Comparison of ENCODE assay signal across 29 mouse cellular contexts in genomic region chr19:49487303-49487702, GRCm38 (mm10).
"Had no signal": no experiment of that assay in that cellular context is flagged by ENCODE, and none has a peak within 500 bp of the region (broad histone marks: within the 10 kb centered on the region; RNA-seq: fewer than 3 reads in every experiment).

No protein-coding gene starts in this region.

- H3K4me3 ChIP-seq: embryonic facial prominence, embryonic 10.5 days; embryonic facial prominence, embryonic 12.5 days; embryonic facial prominence, embryonic 13.5 days; embryonic facial prominence, embryonic 15.5 days; erythroblast, embryonic 14.5 days; forebrain, embryonic 10.5 days; forebrain, embryonic 12.5 days; forebrain, embryonic 13.5 days; forebrain, embryonic 15.5 days; gastrocnemius, adult 2 months; heart, adult 2 months had no signal

- H3K27ac ChIP-seq: embryonic facial prominence, embryonic 10.5 days; embryonic facial prominence, embryonic 12.5 days; embryonic facial prominence, embryonic 13.5 days; embryonic facial prominence, embryonic 15.5 days; forebrain, embryonic 10.5 days; forebrain, embryonic 12.5 days; forebrain, embryonic 13.5 days; forebrain, embryonic 15.5 days; gastrocnemius, adult 2 months; heart, adult 2 months had no signal

- H3K27me3 ChIP-seq: embryonic facial prominence, embryonic 12.5 days; embryonic facial prominence, embryonic 13.5 days; embryonic facial prominence, embryonic 15.5 days; forebrain, embryonic 12.5 days; forebrain, embryonic 13.5 days; forebrain, embryonic 15.5 days had no signal

- H3K36me3 ChIP-seq: embryonic facial prominence, embryonic 10.5 days; embryonic facial prominence, embryonic 12.5 days; embryonic facial prominence, embryonic 13.5 days; embryonic facial prominence, embryonic 15.5 days; forebrain, embryonic 10.5 days; forebrain, embryonic 12.5 days; forebrain, embryonic 15.5 days had no signal

- ATAC-seq: forebrain, embryonic 13.5 days; forebrain, embryonic 14.5 days; forebrain, embryonic 15.5 days; forebrain, embryonic 16.5 days; forebrain, postnatal 0 days had no signal

- DNase-seq: cerebellum, adult 2 months; cerebellum, adult 8-10 months; cerebellum, adult 9-10 months; cerebellum, adult 9-11 months; cerebellum, postnatal 10 days; cerebellum, postnatal 14 days; cerebellum, postnatal 25 days; cerebellum, postnatal 36 days; embryo, embryonic 11 days; forebrain, postnatal 0 days; gastrocnemius, adult 2 months; gastrocnemius, postnatal 10 days; gastrocnemius, postnatal 14 days; gastrocnemius, postnatal 25 days; gastrocnemius, postnatal 36 days; heart, adult 11 months; heart, adult 18-20 months; heart, adult 2 months had no signal

- H3K4me1 ChIP-seq: embryonic facial prominence, embryonic 10.5 days; embryonic facial prominence, embryonic 12.5 days; embryonic facial prominence, embryonic 13.5 days; embryonic facial prominence, embryonic 15.5 days; forebrain, embryonic 10.5 days; forebrain, embryonic 12.5 days; forebrain, embryonic 13.5 days; forebrain, embryonic 15.5 days had no signal

- H3K9ac ChIP-seq: embryonic facial prominence, embryonic 12.5 days; embryonic facial prominence, embryonic 13.5 days; embryonic facial prominence, embryonic 15.5 days; forebrain, embryonic 12.5 days; forebrain, embryonic 13.5 days; forebrain, embryonic 15.5 days; forebrain, postnatal 0 days had no signal

- H3K4me2 ChIP-seq: embryonic facial prominence, embryonic 12.5 days; embryonic facial prominence, embryonic 13.5 days; embryonic facial prominence, embryonic 15.5 days; forebrain, embryonic 12.5 days; forebrain, embryonic 13.5 days; forebrain, embryonic 15.5 days had no signal

- H3K9me3 ChIP-seq: embryonic facial prominence, embryonic 10.5 days; embryonic facial prominence, embryonic 12.5 days; embryonic facial prominence, embryonic 13.5 days; embryonic facial prominence, embryonic 15.5 days; forebrain, embryonic 10.5 days; forebrain, embryonic 12.5 days; forebrain, embryonic 13.5 days; forebrain, embryonic 15.5 days had no signal
